Mouse (Mus musculus) olfactory bulb, adult 2 months (tissue): Measurements from ENCODE around the gene Podn.

Source experiments
- CTCF ChIP-seq: fragments of 200-500 bp; IDR thresholded peaks from 2 replicates; pipeline ENCODE4 v1.5.1; 2012; ENCODE audit warnings: low read depth, mild to moderate bottlenecking, low read length, moderate library complexity; ENCODE audit not compliant: insufficient read depth
- POLR2A ChIP-seq: fragments of 200-500 bp; IDR thresholded peaks from 2 replicates; pipeline ENCODE4 v1.6.1; 2012; ENCODE audit warnings: mild to moderate bottlenecking, low read depth, low read length, moderate library complexity; ENCODE audit not compliant: insufficient read depth

- TF ChIP-seq CTCF: no peak
- no peak for TF ChIP-seq POLR2A
Observed at GRCm38 (mm10) chr4:108070286-108070685, 26.0 kb downstream of the Podn start.
